Mouse (Mus musculus) intestine, embryonic 14.5 days (tissue): Measurements from ENCODE around the gene Ppp3ca. TPM values are rescaled to one million over a fixed set of nuclear protein-coding genes. Genes with fewer than 3 reads are reported as not detected.

Experiments
- ATAC-seq: fragments of 200-750 bp; cut with Nextera tagmentation; replicated peaks from 2 replicates; pipeline ENCODE4 v1.8.0; 2017; ENCODE audit warnings: low read depth, moderate number of reproducible peaks, moderate TSS enrichment, moderate library complexity; ENCODE audit not compliant: low FRiP score, low TSS enrichment
- DNase-seq: peaks from one replicate; pipeline ENCODE4 v3.0.0-alpha.2; 2018; ENCODE audit warnings: low spot score
- H3K27ac ChIP-seq: fragments of 300-500 bp; sonication (generic); 2 replicates; pipeline ENCODE4 v1.5.1; 2014; ENCODE audit warnings: low read depth, mild to moderate bottlenecking, control low read depth
- H3K27me3 ChIP-seq: fragments of 300-500 bp; sonication (generic); replicated peaks from 2 replicates; pipeline ENCODE4 v1.6.1; 2014; ENCODE audit warnings: low read length, control low read depth; ENCODE audit not compliant: control insufficient read depth, insufficient read depth
- H3K36me3 ChIP-seq: fragments of 300-500 bp; sonication (generic); 2 replicates; pipeline ENCODE4 v1.6.1; 2014; ENCODE audit warnings: low read length, control low read depth; ENCODE audit not compliant: control insufficient read depth, insufficient read depth
- H3K4me1 ChIP-seq: fragments of 300-500 bp; sonication (generic); replicated peaks from 2 replicates; pipeline ENCODE4 v1.6.1; 2014; ENCODE audit warnings: low read length, control low read depth, mixed read lengths; ENCODE audit not compliant: control insufficient read depth, insufficient read depth
- H3K4me2 ChIP-seq: fragments of 300-500 bp; sonication (generic); 2 replicates; pipeline ENCODE4 v1.6.1; 2014; ENCODE audit warnings: low read length
- H3K4me3 ChIP-seq: fragments of 300-500 bp; sonication (generic); 2 replicates; pipeline ENCODE4 v1.5.1; 2014; ENCODE audit warnings: low read depth, low read length, control low read depth, mixed read lengths
- H3K9ac ChIP-seq: fragments of 300-500 bp; sonication (generic); 2 replicates; pipeline ENCODE4 v1.6.1; 2014; ENCODE audit warnings: mild to moderate bottlenecking, low read length
- H3K9me3 ChIP-seq: fragments of 300-500 bp; sonication (generic); 2 replicates; pipeline ENCODE4 v1.6.1; 2016; ENCODE audit warnings: low read length, control low read depth; ENCODE audit not compliant: control insufficient read depth
- WGBS: fragments of 180-500 bp; shearing (Covaris S2); extraction: QIAGEN DNeasy Blood & Tissue Kit; methylation state at CpG from one replicate; pipeline ENCODE4 v1.1.7; 2014; 5-methylcytosine and 5-hydroxymethylcytosine counted together
- polyA plus RNA-seq: library from polyadenylated mRNA; unstranded; fragments of >200 nt; fragmentation: Nextera tagmentation; extraction: Ambion mirVana; gene quantifications from 2 replicates; pipeline ENCODE4 v1.2.1, GENCODE M21; 2014

Gene Ppp3ca
- polyA plus RNA-seq, 1 experiment from 2014 or later = 50.4 TPM

- Histone ChIP-seq H3K36me3 (no peaks in the 10 kb centered on the region), H3K27me3 (no peaks in the 10 kb centered on the region), H3K4me2 (no peak overlapping the region), H3K9me3 (no peaks in the 10 kb centered on the region), H3K9ac (no peak overlapping the region), H3K4me3 (no peak overlapping the region), H3K27ac (no peak overlapping the region), H3K4me1 (0 out of 2 replicates have a peak, but pooled peaks cover 3% of the 10 kb centered on the region)
- ATAC-seq = no peak
- 83% methylated on average over 4 of the region's 4 CpGs for WGBS
- no peak for DNase-seq
Observed at GRCm38 (mm10) chr3:136855996-136856395, 186.1 kb downstream of the Ppp3ca start.

- Histone ChIP-seq H3K27me3 (no peaks in the 10 kb centered on the region), H3K4me3 (no peak overlapping the region), H3K4me2 (no peak overlapping the region), H3K9me3 (no peaks in the 10 kb centered on the region), H3K27ac (no peak overlapping the region), H3K9ac (no peak overlapping the region), H3K36me3 (no peaks in the 10 kb centered on the region), H3K4me1 (no peaks in the 10 kb centered on the region)
- WGBS = 65% methylated on average over 11 of the region's 11 CpGs
- ATAC-seq (0 out of 2 replicates have a peak, but pooled peaks have one; percentile 36), DNase-seq (no peak)
Observed at GRCm38 (mm10) chr3:136862051-136862837, 192.3 kb downstream of the Ppp3ca start.

GRCm38 (mm10) chr3:136863127-136863526 is 193.2 kb downstream of the Ppp3ca start:
- ATAC-seq = no peak
- Histone ChIP-seq H3K27me3 (no peaks in the 10 kb centered on the region), H3K4me1 (no peaks in the 10 kb centered on the region), H3K9me3 (no peaks in the 10 kb centered on the region), H3K27ac (no peak overlapping the region), H3K36me3 (no peaks in the 10 kb centered on the region), H3K4me3 (no peak overlapping the region), H3K9ac (no peak overlapping the region), H3K4me2 (no peak overlapping the region)
- no peak for DNase-seq
- 86% methylated on average over 5 of the region's 5 CpGs for WGBS

GRCm38 (mm10) chr3:136864306-136864705 is 194.4 kb downstream of the Ppp3ca start:
- H3K27ac ChIP-seq = no peak overlapping the region
- H3K4me2 ChIP-seq = no peak overlapping the region
- H3K36me3 ChIP-seq = no peaks in the 10 kb centered on the region
- no peak overlapping the region for H3K9ac ChIP-seq
- no peaks in the 10 kb centered on the region for H3K4me1 ChIP-seq
- H3K9me3 ChIP-seq = no peaks in the 10 kb centered on the region
- ATAC-seq (no peak), DNase-seq (no peak)
- H3K4me3 ChIP-seq = no peak overlapping the region
- no peaks in the 10 kb centered on the region for H3K27me3 ChIP-seq

- H3K36me3 ChIP-seq = no peaks in the 10 kb centered on the region
- H3K27ac ChIP-seq = no peak overlapping the region
- no peaks in the 10 kb centered on the region for H3K27me3 ChIP-seq
- H3K4me3 ChIP-seq = no peak overlapping the region
- DNase-seq (no peak), ATAC-seq (no peak)
- no peaks in the 10 kb centered on the region for H3K4me1 ChIP-seq
- no peak overlapping the region for H3K4me2 ChIP-seq
- WGBS = 86% methylated on average over 4 of the region's 4 CpGs
- H3K9ac ChIP-seq = no peak overlapping the region
- H3K9me3 ChIP-seq = no peaks in the 10 kb centered on the region
Observed at GRCm38 (mm10) chr3:136865176-136865859, 195.4 kb downstream of the Ppp3ca start.

GRCm38 (mm10) chr3:136866095-136866494 is 196.2 kb downstream of the Ppp3ca start:
- WGBS = 95% methylated on average over 3 of the region's 3 CpGs
- Histone ChIP-seq H3K36me3 (no peaks in the 10 kb centered on the region), H3K9me3 (no peaks in the 10 kb centered on the region), H3K4me3 (no peak overlapping the region), H3K27ac (no peak overlapping the region), H3K9ac (no peak overlapping the region), H3K4me1 (no peaks in the 10 kb centered on the region), H3K27me3 (no peaks in the 10 kb centered on the region), H3K4me2 (no peak overlapping the region)
- DNase-seq (no peak), ATAC-seq (no peak)

- Histone ChIP-seq H3K4me2 (no peak overlapping the region), H3K4me1 (peaks cover 4% of the 10 kb centered on the region), H3K27me3 (no peaks in the 10 kb centered on the region), H3K4me3 (no peak overlapping the region), H3K27ac (no peak overlapping the region), H3K36me3 (no peaks in the 10 kb centered on the region), H3K9ac (no peak overlapping the region), H3K9me3 (no peaks in the 10 kb centered on the region)
- ATAC-seq (no peak), DNase-seq (no peak)
- WGBS = 83% methylated on average over 3 of the region's 3 CpGs
Observed at GRCm38 (mm10) chr3:136866571-136866970, 196.6 kb downstream of the Ppp3ca start.

GRCm38 (mm10) chr3:136867366-136867765 is 197.4 kb downstream of the Ppp3ca start:
- DNase-seq (no peak), ATAC-seq (no peak)
- H3K4me3 ChIP-seq = no peak overlapping the region
- peaks cover 12% of the 10 kb centered on the region for H3K4me1 ChIP-seq
- no peaks in the 10 kb centered on the region for H3K36me3 ChIP-seq
- no peak overlapping the region for H3K27ac ChIP-seq
- H3K27me3 ChIP-seq = no peaks in the 10 kb centered on the region
- H3K9ac ChIP-seq = no peak overlapping the region
- H3K4me2 ChIP-seq = no peak overlapping the region
- WGBS = 90% methylated on average over 2 of the region's 2 CpGs
- no peaks in the 10 kb centered on the region for H3K9me3 ChIP-seq
